Mouse (Mus musculus): ENCODE results near the gene Cstl1.
"Not testable (repeated sequence)": the region's sequence is repeated elsewhere in the genome, so short reads cannot be mapped to it uniquely, and the experiment has no call there.

The Cstl1 gene

DNA sequence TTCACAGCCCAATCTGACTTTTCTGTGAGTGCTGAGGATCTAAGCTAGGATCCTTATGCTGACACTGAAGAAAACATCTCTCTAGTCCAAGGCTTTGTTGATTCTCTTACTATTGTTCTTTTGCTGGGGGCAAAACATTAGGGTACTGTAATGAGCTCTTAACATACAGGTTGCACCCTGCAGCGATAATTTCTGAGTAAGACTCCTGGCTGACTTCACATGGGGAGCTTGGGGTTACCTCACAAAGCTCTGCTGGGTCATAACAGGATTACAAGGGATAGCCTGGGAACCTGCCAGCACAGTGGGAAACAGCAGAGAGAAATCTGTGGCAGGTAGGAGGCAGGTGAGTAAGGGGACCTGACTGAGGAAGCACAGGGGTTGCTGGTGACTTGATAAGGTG, at the start of gene Cstl1:
Gene Cstl1, plus strand, starts transcription at position 301 of the 400 bp plus-strand sequence.
- no peak for DNase-seq (ENCODE audit: low read depth, low spot score)

DNA sequence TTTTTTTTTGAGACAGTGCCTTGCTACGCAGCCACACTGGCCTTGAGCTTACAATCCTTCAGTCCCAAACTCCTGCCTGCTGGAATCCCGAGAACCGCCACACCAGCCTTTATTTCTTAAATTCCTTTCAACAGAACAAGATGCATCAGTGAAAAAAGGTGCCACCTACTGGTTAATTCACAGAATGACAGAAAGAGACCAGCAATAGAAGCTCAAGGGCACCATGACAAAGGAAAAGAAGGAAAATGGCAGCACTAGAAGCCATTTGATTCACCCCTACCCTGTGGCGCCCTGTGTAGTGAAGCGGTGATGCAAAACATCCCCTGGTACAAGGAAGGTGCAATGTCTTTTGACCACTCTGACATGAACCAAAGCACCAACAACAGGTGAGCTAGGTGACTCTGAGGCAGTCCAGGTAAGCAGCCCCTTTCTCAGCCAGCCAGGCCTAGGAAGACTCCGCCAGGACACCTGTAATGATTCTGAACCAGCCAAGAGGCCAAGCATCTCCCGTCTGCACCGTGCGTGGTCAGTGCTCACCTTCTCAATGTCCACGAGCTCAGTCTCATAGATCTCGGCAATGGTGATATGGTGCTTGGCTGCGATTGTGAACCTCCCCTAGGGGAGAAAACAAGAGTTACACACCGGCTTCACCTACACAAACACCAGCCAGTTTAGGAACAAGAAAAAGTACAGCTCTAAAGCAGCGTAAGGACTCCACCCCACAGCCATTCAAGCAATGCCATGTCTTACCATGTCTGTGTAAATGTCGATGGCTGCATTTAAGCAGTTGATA, 43.6 kb upstream of the Cstl1 start:
- peak; percentile 21 for DNase-seq (ENCODE audit: low read depth, low spot score)

DNA sequence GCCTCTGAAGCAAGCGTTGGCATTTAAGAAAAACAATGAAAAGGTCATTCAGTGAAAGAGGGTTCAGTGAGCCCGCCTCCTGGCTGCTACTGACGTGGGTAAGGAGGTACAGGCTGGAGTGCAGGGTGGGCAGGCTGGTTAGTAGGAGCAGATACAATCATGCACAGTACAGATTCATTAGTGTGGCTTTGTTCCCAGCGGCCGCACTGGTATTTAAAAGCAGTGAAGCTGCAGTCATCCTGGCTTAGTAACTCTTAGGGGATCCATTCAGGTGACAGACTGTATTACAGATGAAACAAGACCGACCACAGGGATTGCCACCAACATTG, 43.0 kb upstream of the Cstl1 start:
- DNase-seq (ENCODE audit: low read depth, low spot score): no peak

GRCm38 (mm10) chr2:148712326-148712725, 37.8 kb upstream of the Cstl1 start:
- no peak for DNase-seq (ENCODE audit: low read depth, low spot score)

DNA sequence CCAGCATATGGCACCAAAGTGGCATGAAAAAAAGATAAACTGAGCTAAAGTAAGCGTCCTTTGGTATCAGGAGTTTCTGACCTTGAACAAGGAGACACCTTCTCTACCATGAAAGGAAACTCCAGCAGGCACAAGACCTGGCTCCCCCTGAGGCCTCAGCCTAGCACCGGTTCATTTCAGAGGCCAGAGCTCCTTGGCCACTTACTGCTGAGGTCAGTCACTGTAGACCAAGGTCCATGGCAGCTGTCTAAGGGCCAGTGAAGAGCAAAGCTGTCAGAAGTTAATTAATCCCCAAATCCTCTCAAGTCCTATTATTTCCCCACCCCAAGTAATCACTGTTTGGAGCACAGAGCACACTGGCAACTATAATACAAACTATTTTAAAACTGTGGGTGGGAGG, 33.1 kb upstream of the Cstl1 start:
- DNase-seq (ENCODE audit: low read depth, low spot score): no peak

DNA sequence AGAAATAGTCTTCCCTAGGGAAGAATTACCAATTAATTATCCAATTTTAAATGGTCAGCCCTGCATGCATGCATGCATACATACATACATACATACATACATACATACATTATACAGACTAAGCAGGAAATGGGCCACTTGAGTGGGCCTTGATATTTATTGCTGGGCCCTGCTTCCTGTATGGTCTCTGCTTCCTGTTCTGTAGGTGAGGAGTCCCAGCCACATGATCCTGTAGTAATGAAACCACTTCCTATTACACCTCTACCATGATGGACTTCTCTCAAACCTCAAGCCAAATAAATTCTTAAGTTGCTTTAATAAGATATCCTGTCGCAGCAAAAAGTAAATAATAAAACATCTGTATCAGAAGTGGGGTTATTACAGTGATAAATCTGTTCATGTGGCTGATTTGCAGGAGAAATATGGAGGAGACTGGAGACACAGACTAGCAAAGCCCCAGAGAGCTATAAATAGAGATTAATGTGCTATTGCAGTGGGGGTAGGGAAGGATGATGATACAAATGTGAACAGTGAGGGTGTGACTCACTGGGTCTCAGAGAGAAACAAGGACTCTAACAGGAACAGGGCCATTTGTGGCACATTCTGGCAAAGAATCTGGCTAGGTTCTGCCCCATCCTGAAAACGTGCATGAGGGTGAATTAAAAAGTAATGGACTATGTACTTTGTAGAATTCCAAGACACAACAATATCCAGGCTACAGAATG, 30.7 kb upstream of the Cstl1 start:
- no peak for DNase-seq (ENCODE audit: low read depth, low spot score)

DNA sequence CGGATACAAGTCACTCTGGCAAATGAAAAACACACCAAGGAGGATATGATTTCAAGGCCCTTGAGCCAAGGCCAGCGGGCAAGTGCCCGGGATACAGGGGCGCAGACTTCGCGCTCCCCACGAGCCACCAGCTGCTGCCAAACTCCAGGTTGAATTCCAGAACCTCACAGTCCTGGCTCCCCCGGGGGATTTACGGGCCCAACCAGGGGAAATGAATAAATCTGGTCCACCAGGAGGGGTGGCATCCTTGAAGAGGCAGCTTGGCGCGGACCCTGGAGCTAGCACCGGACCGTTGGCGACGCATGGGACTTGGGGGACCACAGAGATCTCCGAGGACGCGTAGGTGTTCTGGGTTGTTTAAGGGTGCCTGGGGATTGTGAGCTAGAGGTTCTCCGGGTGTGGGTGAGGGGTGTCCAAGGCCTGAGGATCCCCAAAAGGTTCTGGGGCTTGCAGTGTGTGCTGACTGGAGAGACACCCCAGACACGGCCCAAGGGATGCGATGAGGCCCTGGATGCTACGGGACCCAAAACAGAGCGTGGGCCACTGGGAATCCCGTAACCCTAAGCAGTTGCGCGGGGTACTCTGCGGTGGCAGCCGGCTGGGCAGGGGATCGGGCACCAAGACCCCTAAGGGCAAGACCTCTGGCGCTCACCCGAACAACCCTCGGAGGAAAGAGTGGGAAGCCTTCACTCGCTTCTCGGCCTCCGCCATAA, 18.4 kb upstream of the Cstl1 start:
- no peak for DNase-seq (ENCODE audit: low read depth, low spot score)

DNA sequence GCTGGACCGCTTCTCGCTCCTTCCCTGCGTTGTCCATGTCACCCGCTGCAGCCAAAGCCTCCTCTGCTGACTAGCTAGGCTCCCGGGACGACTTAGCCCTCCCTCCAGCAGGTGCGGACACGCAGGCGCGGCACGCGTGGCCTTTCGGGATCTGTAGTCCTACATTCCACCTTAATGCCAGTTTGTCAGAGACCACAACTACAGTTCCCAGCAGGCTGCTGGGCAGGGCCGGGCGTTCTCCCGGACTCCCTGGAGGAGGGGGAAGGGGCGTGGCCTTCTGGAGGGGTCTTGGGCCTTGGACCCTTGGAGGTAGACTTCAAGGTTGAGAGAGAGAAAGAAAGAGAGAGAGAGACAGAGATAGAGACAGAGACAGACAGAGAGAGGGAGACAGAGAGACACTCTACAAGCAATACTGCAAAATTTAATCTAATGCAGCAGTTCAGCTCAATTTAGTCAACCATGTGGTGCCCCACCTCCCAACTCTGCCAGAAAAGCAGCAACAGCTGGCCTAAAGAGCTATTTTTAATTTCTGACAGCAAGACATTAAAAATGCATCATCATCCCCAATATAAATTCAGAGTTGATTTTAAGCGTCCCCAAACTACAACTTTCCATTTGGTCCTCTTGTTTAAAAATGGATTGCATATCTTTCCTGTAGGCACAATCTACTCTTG, 17.7 kb upstream of the Cstl1 start, which contains the start of gene Napb:
Gene Napb, minus strand, starts transcription at position 141 of the 674 bp plus-strand sequence.
- peak; percentile 59 for DNase-seq (ENCODE audit: low read depth, low spot score)

DNA sequence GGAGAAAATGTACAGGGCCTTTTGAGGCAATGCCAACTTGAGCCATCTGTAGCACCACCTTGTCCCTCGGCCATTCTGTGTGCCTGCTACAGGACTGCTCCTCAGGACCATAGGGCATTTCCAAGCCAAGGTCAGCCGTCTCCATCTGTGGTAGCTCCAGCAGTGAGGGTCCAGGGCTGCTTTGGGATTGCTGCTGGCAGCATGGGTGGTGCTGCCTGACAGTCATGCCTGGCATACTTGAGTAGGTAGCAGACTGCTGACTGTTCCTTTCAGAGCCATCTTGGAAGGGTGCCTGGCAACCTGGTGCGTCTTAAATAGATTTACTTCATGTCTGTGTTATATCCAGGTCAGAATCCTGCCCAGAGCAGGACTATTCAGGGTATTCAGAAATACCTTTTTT, 7.2 kb upstream of the Cstl1 start:
- no peak for DNase-seq (ENCODE audit: low read depth, low spot score)

DNA sequence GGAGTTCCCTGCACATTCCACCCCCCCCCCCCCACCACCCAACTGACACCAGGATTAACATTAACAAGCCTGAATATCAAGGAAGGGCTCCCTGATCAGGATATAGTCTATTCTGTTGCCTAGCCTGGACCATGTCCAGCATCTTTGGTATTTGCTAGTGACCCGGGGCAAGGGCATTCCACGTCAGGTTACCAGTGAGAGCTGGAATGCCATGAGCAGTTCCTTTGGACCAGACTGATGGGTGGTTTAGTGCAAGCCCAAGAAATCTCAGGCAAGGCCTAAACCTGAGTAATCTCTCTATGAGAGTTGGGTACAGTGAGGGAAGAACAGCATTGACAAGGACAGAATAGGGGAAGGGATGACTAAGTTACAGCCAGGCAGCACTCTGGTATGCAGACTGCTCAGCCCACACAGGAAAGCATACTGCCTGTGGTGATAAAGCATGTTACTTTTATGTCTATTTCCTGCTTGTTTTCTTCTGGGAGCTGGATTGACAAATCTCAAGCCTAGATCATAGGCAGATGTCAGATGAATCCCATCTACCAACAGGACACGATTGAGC, 6.2 kb upstream of the Cstl1 start:
- DNase-seq (ENCODE audit: low read depth, low spot score): no peak

DNA sequence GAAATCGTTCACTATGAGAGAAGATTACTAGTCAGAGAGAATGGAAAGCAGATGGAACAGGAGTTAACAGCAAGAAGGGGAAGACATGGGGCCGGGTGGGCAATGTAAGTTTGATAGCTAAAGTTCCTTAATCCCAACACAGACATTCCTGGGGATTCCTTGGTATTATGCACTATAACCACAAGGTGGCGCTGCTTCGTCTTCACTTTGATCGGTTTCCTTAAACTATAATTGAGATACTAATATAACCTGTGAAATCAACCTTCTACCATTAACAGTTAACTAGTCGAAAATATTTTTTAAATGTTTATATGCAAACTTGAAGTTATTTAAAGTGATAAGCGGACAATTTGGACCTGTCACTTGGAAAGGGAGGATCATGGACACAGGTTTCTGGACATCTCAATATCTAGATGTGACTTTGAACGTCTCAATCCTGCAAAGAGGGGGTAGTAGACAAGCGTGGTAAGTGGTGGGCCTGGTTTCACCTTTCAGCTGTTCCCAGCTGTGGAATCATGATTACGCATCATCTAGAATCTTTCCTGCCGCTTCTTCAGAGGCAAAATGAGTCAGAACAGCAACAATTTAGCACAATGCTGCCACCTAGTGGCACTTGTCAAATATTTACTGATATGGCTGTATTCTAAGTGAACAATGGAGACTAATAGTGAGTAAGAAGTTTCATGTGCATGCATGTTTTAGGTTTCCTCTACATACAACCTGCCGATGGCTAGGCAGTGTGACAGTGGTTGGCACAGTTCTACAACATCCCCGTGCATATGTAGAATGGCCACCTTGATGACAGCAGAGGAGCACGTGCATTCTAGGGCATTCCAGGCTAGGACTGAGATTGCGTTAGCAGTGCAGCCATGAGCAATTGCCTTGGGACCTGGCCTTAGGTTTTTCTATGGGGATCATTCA, 2.0 kb downstream of the Cstl1 start:
- DNase-seq (ENCODE audit: low read depth, low spot score): peak; percentile 74

GRCm38 (mm10) chr2:148754310-148754846, 4.2 kb downstream of the Cstl1 start:
- no peak for DNase-seq (ENCODE audit: low read depth, low spot score)

DNA sequence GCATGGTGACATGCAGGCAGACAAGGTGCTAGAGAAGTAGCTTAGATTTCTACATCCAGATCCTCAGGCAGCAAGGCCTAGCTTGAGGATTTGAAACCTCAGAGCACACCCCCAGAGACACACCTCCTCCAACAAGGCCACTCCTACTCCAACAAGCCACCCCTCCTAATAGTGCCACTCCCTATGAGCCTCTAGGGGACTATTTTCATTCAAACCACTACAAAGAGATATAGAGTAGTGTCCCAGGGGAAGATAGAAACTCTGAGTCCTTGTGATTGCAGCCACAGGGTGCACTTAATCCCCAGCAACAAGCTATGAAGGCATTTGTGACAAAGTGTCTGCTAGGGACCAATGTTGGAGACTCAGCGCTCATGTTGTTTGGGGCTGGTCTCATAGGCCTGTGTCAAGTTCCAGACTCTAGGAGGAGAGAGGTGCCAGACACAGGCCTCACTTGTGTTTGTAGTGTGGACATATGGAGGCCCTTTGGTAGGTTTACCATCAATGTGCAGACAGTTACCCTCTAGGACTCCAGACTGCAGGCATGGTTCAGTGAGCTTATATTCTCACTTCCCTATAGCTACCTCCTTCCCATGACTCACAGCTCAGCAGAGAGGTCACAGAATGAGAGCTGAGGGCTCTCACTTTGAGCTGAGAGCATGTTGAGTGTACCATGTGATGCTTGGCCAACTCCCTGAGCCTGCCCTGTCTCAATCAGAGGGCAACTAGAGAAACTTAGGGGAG, 13.7 kb downstream of the Cstl1 start:
- DNase-seq (ENCODE audit: low read depth, low spot score): no peak

DNA sequence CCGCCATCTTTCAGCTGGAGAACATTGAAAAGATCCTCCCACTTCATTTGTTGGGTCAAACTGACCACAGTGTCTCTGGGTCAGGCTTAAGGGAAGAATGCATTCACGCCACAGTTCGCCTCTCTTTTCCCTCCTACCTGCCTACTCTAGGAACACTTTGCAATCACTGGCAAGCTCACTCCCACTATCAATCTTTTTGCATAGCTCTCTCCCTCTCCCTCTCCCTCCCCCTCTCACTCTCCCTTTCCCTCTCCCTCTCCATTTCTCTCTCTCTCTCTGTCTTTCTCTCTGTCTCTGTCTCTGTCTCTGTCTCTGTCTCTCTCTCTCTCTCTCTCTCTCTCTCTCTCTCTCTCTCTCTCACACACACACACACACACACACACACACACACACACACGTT, 21.2 kb downstream of the Cstl1 start, which contains the start of gene Cst11:
Gene Cst11, minus strand, starts transcription at position 101 of the 400 bp plus-strand sequence.
- DNase-seq (ENCODE audit: low read depth, low spot score): not testable (repeated sequence)

DNA sequence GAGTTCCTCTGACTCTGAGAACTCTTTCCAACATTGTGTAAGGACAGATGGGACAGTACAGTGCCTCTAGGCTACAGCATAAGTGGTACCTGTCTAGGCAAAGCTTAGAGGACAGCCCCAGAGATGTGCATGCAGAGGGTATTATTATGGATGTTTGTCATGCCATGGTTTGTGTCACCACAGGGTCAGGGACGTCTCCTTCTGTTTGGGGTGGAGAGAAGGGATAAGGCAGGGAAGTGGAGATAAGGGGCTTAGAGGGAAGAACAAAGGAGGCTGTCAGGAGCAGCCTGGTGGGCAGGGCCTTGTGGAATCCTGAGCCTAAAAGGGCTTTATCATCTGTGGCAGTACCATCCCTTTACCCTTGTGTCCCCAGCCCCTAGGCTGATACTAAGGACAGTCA, 31.6 kb downstream of the Cstl1 start, which contains the start of gene 8030411F24Rik:
Gene 8030411F24Rik, plus strand, starts transcription at position 301 of the 400 bp plus-strand sequence.
- no peak for DNase-seq (ENCODE audit: low read depth, low spot score)

- DNase-seq (ENCODE audit: low read depth, low spot score): no peak
These were observed 39.0 kb downstream of the Cstl1 start, which contains the start of gene Cst12 for GRCm38 (mm10) chr2:148789142-148789541. Gene Cst12, plus strand, starts transcription at chr2:148789361.

GRCm38 (mm10) chr2:148798485-148798884, 48.3 kb downstream of the Cstl1 start, which contains the start of gene Cst8:
Gene Cst8, plus strand, starts transcription at chr2:148798785.
- no peak for DNase-seq (ENCODE audit: low read depth, low spot score)

GRCm38 (mm10) chr2:148801491-148801921, 51.3 kb downstream of the Cstl1 start:
- no peak for DNase-seq (ENCODE audit: low read depth, low spot score)

Data from CD4-positive helper T cell, adult 2 months (primary cell).